Mouse (Mus musculus) forebrain, postnatal 0 days (tissue): Measurements from ENCODE around the gene Dnajc3. TPM values are rescaled to one million over a fixed set of nuclear protein-coding genes. Genes with fewer than 3 reads are reported as not detected.

Source experiments
- ATAC-seq: fragments of 200-750 bp; cut with Nextera tagmentation; 2 replicates; pipeline ENCODE4 v1.8.0; 2017; ENCODE audit warnings: mild to moderate bottlenecking, moderate library complexity
- DNase-seq: peaks from one replicate; pipeline ENCODE4 v3.0.0-alpha.2; 2015
- H3K27ac ChIP-seq: fragments of 300-500 bp; sonication (generic); 2 replicates; pipeline ENCODE4 v1.5.1; 2014; ENCODE audit warnings: low read depth, mild to moderate bottlenecking, antibody characterized with exemption, low read length, moderate library complexity, mixed read lengths
- H3K27me3 ChIP-seq: fragments of 300-500 bp; sonication (generic); 2 replicates; pipeline ENCODE4 v1.6.1; 2014; ENCODE audit warnings: mild to moderate bottlenecking, low read length, mixed read lengths; ENCODE audit not compliant: insufficient read depth
- H3K36me3 ChIP-seq: fragments of 300-500 bp; sonication (generic); 2 replicates; pipeline ENCODE4 v1.6.1; 2014; ENCODE audit warnings: mild to moderate bottlenecking, moderate library complexity; ENCODE audit not compliant: insufficient read depth
- H3K4me1 ChIP-seq: fragments of 300-500 bp; sonication (generic); 2 replicates; pipeline ENCODE4 v1.6.1; 2014; ENCODE audit warnings: antibody characterized with exemption; ENCODE audit not compliant: insufficient read depth
- H3K4me2 ChIP-seq: fragments of 300-500 bp; sonication (generic); 2 replicates; pipeline ENCODE4 v1.6.1; 2014; ENCODE audit warnings: low read depth, mild to moderate bottlenecking, moderate library complexity
- H3K4me3 ChIP-seq: fragments of 300-500 bp; sonication (generic); 2 replicates; pipeline ENCODE4 v1.5.1; 2014; ENCODE audit warnings: low read depth, low read length, mixed read lengths
- H3K9ac ChIP-seq: fragments of 300-500 bp; sonication (generic); 2 replicates; pipeline ENCODE4 v1.6.1; 2014; ENCODE audit warnings: mild to moderate bottlenecking
- H3K9me3 ChIP-seq: fragments of 300-500 bp; sonication (generic); 2 replicates; pipeline ENCODE4 v1.6.1; 2016; ENCODE audit warnings: low read length
- CTCF ChIP-seq: sonication (generic); IDR thresholded peaks from 2 replicates; pipeline ENCODE4 v1.5.1; 2016; ENCODE audit warnings: antibody characterized with exemption, control low read depth, low read depth
- WGBS: fragments of 180-500 bp; shearing (Covaris S2); extraction: QIAGEN DNeasy Blood & Tissue Kit; methylation state at CpG from one replicate; pipeline ENCODE4 v1.1.7; 2014; 5-methylcytosine and 5-hydroxymethylcytosine counted together
- polyA plus RNA-seq: library from polyadenylated mRNA; unstranded; fragments of >200 nt; fragmentation: Nextera tagmentation; extraction: Ambion mirVana; gene quantifications from 2 replicates; pipeline ENCODE4 v1.2.1, GENCODE M21; 2015
- total RNA-seq: library from RNA; depleted of rRNA; stranded (reverse); fragments of >200 nt; gene quantifications from 2 replicates; pipeline ENCODE4 v1.2.3, GENCODE M21; 2014

Dnajc3 gene
- total and polyA plus RNA-seq, 2 experiments from 2014 or later, result 19.4 to 27.0 TPM

DNA sequence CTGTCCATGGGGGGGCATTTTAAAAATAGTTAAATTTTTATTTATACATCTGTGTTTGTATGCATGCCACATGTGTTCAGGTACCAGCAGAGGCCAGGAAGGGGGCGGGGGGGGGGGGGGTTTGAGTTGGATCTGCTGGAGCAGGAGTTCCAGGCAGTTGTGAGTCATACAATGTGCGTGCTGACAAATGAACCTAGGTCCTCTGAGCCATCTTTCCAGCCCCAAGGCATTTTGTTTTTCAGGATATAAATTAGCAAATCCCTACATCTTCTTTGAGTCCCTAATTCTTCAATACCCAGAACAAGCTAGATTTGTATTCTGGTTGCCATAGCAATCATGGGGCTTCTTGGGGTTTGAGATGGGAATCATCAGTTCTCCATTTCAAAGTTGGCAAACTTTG lies 6.6 kb upstream of the Dnajc3 start:
- no peak for TF ChIP-seq CTCF

DNA sequence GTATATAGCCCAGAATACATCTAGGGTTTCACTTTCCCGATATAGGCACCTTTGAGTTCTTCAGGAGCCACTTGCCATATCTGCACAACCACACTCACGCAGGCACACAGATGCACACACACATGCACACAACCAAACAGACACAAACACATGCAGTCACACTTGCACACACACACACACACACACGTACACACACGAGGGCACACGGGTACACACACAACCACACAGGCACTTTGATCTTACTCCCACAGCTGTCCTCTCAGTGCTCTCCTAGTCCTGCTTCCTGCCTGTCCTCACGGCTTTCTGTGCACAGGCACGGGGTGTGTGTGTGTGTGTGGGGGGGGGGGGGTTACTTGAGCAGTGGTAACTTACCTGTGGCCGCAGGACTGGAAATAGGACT lies 4.8 kb upstream of the Dnajc3 start:
- no peaks in the 10 kb centered on the region for H3K4me1 ChIP-seq
- H3K4me3 ChIP-seq, result no peak overlapping the region
- no peak overlapping the region for H3K4me2 ChIP-seq
- H3K36me3 ChIP-seq, result no peaks in the 10 kb centered on the region
- no peak for TF ChIP-seq CTCF
- H3K9ac ChIP-seq, result no peak overlapping the region
- H3K27me3 ChIP-seq, result no peaks in the 10 kb centered on the region
- 71% methylated on average over 8 of the region's 8 CpGs for WGBS
- DNase-seq (no peak), ATAC-seq (no peak)
- no peaks in the 10 kb centered on the region for H3K9me3 ChIP-seq
- H3K27ac ChIP-seq, result no peak overlapping the region

More for the DNA sequence above, 6.6 kb upstream of the Dnajc3 start:
- no peak overlapping the region for H3K4me2 ChIP-seq
- no peaks in the 10 kb centered on the region for H3K4me1 ChIP-seq
- no peaks in the 10 kb centered on the region for H3K9me3 ChIP-seq
- H3K36me3 ChIP-seq, result no peaks in the 10 kb centered on the region
- ATAC-seq (no peak), DNase-seq (no peak)
- H3K27me3 ChIP-seq, result no peaks in the 10 kb centered on the region
- H3K27ac ChIP-seq, result no peak overlapping the region
- WGBS, result 76% methylated on average over 2 of the region's 2 CpGs
- H3K4me3 ChIP-seq, result no peak overlapping the region
- H3K9ac ChIP-seq, result no peak overlapping the region

DNA sequence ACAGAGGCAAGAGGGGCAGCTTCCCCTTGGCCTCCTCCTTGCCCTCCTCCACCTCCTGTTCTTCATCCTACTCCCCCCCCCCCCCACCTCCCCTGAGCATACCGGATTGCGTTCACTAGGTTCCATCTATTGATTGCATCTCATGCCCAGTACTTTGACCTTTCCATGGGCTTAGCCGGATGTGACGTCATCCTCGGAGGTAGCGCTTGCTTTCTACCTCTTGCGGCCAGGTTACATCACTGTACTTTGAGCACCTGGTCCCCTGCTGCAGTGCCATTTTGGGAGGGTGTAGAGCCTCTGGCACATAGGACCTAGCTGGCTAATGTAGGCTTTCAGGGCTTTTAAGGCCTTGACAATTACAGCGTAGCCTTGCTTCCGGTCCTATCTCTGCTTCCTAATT lies 3.1 kb upstream of the Dnajc3 start:
- Histone ChIP-seq H3K4me1 (no peaks in the 10 kb centered on the region), H3K9ac (no peak overlapping the region), H3K9me3 (no peaks in the 10 kb centered on the region), H3K27me3 (no peaks in the 10 kb centered on the region), H3K4me3 (no peak overlapping the region), H3K4me2 (no peak overlapping the region), H3K27ac (no peak overlapping the region), H3K36me3 (no peaks in the 10 kb centered on the region)
- 86% methylated on average over 9 of the region's 9 CpGs for WGBS
- ATAC-seq, result no peak
- no peak for DNase-seq
- TF ChIP-seq CTCF, result no peak

DNA sequence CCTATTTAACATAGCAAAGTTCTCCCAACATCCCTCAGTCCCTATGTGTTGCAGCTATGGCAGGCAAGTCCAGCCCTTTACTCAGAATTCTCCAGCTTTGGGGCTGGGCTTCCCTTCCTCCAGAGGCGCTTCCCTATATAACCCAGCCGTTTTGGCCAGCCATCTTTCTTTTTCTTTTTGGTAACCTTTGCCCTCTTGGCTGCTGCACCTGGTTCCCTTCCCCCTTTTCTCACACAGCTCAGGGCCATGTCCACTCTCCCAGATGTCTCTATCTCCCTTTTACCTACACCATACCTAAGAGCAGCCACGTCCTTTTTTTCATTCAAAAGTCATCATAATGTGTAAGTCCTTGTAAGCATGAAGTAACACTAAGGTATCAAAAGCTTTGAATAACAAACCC lies 1.5 kb upstream of the Dnajc3 start:
- 69% methylated on average over 3 of the region's 3 CpGs for WGBS
- no peaks in the 10 kb centered on the region for H3K4me1 ChIP-seq
- H3K36me3 ChIP-seq, result no peaks in the 10 kb centered on the region
- no peak overlapping the region for H3K4me3 ChIP-seq
- H3K9ac ChIP-seq, result no peak overlapping the region
- no peak for TF ChIP-seq CTCF
- no peaks in the 10 kb centered on the region for H3K9me3 ChIP-seq
- H3K27ac ChIP-seq, result no peak overlapping the region
- no peak for DNase-seq
- ATAC-seq, result no peak
- H3K27me3 ChIP-seq, result no peaks in the 10 kb centered on the region
- no peak overlapping the region for H3K4me2 ChIP-seq

DNA sequence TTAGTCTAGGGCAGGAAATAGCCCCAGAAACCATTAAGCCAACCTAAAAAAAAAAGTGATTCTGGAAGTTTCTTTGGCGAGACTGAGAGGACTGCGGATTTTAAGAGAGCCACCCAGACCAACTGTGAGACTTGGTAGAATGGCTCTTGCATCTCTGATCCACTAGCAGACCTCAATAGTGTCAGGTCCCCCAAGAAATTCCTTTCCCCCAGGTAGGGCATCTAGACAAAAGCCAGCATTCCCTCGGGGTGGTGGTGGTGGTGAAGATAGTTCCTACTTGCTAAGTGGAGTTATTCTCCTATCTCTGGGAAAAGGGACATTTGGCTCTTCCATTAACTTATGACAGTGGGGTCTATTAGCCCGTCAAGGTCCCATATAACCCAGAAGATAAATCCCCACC lies 824 bp upstream of the Dnajc3 start:
- ATAC-seq (no peak), DNase-seq (no peak)
- Histone ChIP-seq H3K36me3 (no peaks in the 10 kb centered on the region), H3K4me2 (peak overlapping the region; percentile 80), H3K4me3 (peak overlapping the region; percentile 78), H3K9ac (peak overlapping the region; percentile 94), H3K27me3 (no peaks in the 10 kb centered on the region), H3K27ac (peak overlapping the region; percentile 76), H3K9me3 (no peaks in the 10 kb centered on the region), H3K4me1 (no peaks in the 10 kb centered on the region)
- 39% methylated on average over 4 of the region's 4 CpGs for WGBS
- TF ChIP-seq CTCF, result no peak

DNA sequence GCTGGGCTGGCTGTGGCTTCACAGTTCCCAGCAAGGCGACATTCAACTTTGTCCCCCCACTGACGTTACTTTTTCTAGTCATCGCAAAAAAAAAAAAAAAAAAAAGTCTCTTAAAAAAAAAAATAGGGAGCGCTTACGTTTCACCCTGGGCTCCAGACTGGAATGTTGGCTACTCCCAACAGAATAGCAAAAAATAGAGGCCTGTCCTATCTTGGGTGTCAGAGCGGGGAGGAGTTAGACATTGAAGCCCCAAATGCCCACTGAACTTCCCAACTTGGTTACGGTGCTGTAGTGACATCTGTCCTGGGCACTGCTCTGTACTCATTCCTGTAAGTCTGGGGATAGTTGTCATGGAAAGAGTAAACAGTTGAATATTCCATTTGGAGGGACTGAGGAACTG lies 775 bp downstream of the Dnajc3 start:
- 3% methylated on average over 7 of the region's 7 CpGs for WGBS

DNA sequence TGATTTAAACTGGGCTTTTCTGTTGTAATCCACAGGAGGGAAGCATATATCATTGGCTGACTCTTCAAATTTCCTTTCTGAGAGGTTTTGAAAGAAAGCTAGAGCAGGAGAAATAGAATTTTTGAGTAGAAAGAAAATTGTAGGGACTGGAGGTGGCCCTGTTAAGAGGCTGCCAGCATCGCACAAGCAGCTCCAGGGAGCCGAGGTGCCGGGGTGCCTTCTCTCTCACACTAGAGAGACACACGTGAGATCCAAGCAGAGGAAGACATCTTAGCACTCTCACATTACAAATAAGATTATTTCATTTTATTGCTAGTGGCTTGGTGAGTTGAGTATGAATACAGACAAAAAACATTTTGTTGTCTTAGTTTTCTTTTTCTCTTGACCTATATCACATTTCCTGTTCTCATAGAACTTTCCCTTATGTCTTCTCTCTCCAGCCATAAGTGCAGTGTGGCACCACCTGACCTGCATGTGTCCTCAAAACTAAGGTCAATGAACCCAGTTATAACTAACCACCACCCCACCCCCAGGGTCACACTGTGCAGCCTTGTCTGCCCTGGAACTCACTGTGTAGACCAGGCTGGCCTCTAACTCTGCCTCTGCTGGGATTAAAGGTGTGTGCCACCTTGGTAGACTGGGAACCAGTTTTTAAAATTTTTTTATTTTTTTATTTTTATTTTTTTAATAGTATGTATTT lies 3.2 kb downstream of the Dnajc3 start:
- Histone ChIP-seq H3K36me3 (no peaks in the 10 kb centered on the region), H3K9me3 (no peaks in the 10 kb centered on the region)

More for the DNA sequence above, 775 bp downstream of the Dnajc3 start:
- Histone ChIP-seq H3K27me3 (no peaks in the 10 kb centered on the region), H3K9ac (peak overlapping the region; percentile 94), H3K27ac (no peak overlapping the region), H3K4me3 (peak overlapping the region; percentile 78), H3K4me1 (no peaks in the 10 kb centered on the region), H3K36me3 (no peaks in the 10 kb centered on the region), H3K4me2 (peak overlapping the region; percentile 80), H3K9me3 (no peaks in the 10 kb centered on the region)
- DNase-seq, result no peak
- no peak for TF ChIP-seq CTCF
- no peak for ATAC-seq

More for the DNA sequence above, 3.2 kb downstream of the Dnajc3 start:
- WGBS, result 72% methylated on average over 4 of the region's 4 CpGs
- Histone ChIP-seq H3K4me3 (no peak overlapping the region), H3K4me1 (no peaks in the 10 kb centered on the region), H3K27me3 (no peaks in the 10 kb centered on the region), H3K9ac (no peak overlapping the region), H3K27ac (no peak overlapping the region), H3K4me2 (no peak overlapping the region)
- TF ChIP-seq CTCF, result no peak
- no peak for ATAC-seq
- no peak for DNase-seq
